Mouse (Mus musculus): ENCODE results near the gene Dvl2. TPM values are rescaled to one million over a fixed set of nuclear protein-coding genes. Genes with fewer than 3 reads are reported as not detected.

Dvl2 gene
- total and polyA plus RNA-seq, 2 experiments from 2014 or later: 20.0 to 33.3 TPM

GRCm38 (mm10) chr11:69979827-69980195 is 20.6 kb upstream of the Dvl2 start:
- no peak for TF ChIP-seq CTCF (IDR thresholded peaks at IDR 0.05)
- peaks cover 17% of the 10 kb centered on the region for H3K4me1 ChIP-seq (ENCODE audit: insufficient read depth, low read length)
- ATAC-seq (ENCODE audit: low FRiP score) (no peak), DNase-seq (ENCODE audit: low spot score) (no peak)
- peak overlapping the region; percentile 89 for H3K4me3 ChIP-seq (ENCODE audit: low read depth, low read length)
- H3K9me3 ChIP-seq (ENCODE audit: low read length): no peaks in the 10 kb centered on the region
- peak overlapping the region; percentile 90 for H3K4me2 ChIP-seq (ENCODE audit: low read depth, low read length, poor library complexity, severe bottlenecking)
- peak overlapping the region; percentile 97 for H3K27ac ChIP-seq (ENCODE audit: low read depth, low read length)
- peak overlapping the region; percentile 87 for H3K9ac ChIP-seq (replicated peaks; ENCODE audit: low read length, poor library complexity, severe bottlenecking)
- 3% methylated on average over 16 of the region's 16 CpGs for WGBS
- H3K27me3 ChIP-seq (ENCODE audit: insufficient read depth, low read length): no peaks in the 10 kb centered on the region
- H3K36me3 ChIP-seq (ENCODE audit: insufficient read depth, low read length): peaks cover 15% of the 10 kb centered on the region

GRCm38 (mm10) chr11:69980196-69981140 is 19.9 kb upstream of the Dvl2 start:
- Histone ChIP-seq H3K4me1 (ENCODE audit: insufficient read depth, low read length) (peaks cover 17% of the 10 kb centered on the region), H3K9ac (replicated peaks; ENCODE audit: low read length, poor library complexity, severe bottlenecking) (peak overlapping the region; percentile 87), H3K36me3 (ENCODE audit: insufficient read depth, low read length) (peaks cover 18% of the 10 kb centered on the region), H3K4me3 (ENCODE audit: low read depth, low read length) (peak overlapping the region; percentile 89), H3K27me3 (ENCODE audit: insufficient read depth, low read length) (no peaks in the 10 kb centered on the region), H3K9me3 (ENCODE audit: low read length) (no peaks in the 10 kb centered on the region), H3K27ac (ENCODE audit: low read depth, low read length) (peak overlapping the region; percentile 97), H3K4me2 (ENCODE audit: low read depth, low read length, poor library complexity, severe bottlenecking) (peak overlapping the region; percentile 90)
- no peak for TF ChIP-seq CTCF (IDR thresholded peaks at IDR 0.05)
- under 1% methylated on average over 41 of the region's 60 CpGs for WGBS
- ATAC-seq (ENCODE audit: low FRiP score) (peak; percentile 93), DNase-seq (ENCODE audit: low spot score) (peak; percentile 98)

GRCm38 (mm10) chr11:69981141-69981762 is 19.1 kb upstream of the Dvl2 start, which contains the start of gene Ctdnep1:
TSS of gene Ctdnep1 (plus strand) at chr11:69981156.
- Histone ChIP-seq H3K9ac (replicated peaks; ENCODE audit: low read length, poor library complexity, severe bottlenecking) (peak within 1 kb of the TSS; percentile 87), H3K4me1 (ENCODE audit: insufficient read depth, low read length) (peaks cover 17% of the 10 kb centered on the region), H3K9me3 (ENCODE audit: low read length) (no peaks in the 10 kb centered on the region), H3K4me3 (ENCODE audit: low read depth, low read length) (peak within 1 kb of the TSS; percentile 89), H3K4me2 (ENCODE audit: low read depth, low read length, poor library complexity, severe bottlenecking) (peak within 1 kb of the TSS; percentile 90), H3K27me3 (ENCODE audit: insufficient read depth, low read length) (no peaks in the 10 kb centered on the region), H3K27ac (ENCODE audit: low read depth, low read length) (peak within 1 kb of the TSS; percentile 97), H3K36me3 (ENCODE audit: insufficient read depth, low read length) (peaks cover 16% of the 10 kb centered on the region)
- TF ChIP-seq CTCF (IDR thresholded peaks at IDR 0.05): no peak
- DNase-seq (ENCODE audit: low spot score) (no peak), ATAC-seq (ENCODE audit: low FRiP score) (no peak; the same call in 1 of the 2 replicates)
- WGBS: 0% methylated on average over 36 of the region's 43 CpGs

GRCm38 (mm10) chr11:69982225-69982624 is 18.2 kb upstream of the Dvl2 start, which contains the start of gene Elp5:
TSS of gene Elp5 (minus strand) at chr11:69982517.
- Histone ChIP-seq H3K4me2 (ENCODE audit: low read depth, low read length, poor library complexity, severe bottlenecking) (peak within 1 kb of the TSS; percentile 90), H3K9ac (replicated peaks; ENCODE audit: low read length, poor library complexity, severe bottlenecking) (peak within 1 kb of the TSS; percentile 87), H3K4me3 (ENCODE audit: low read depth, low read length) (peak within 1 kb of the TSS; percentile 89), H3K9me3 (ENCODE audit: low read length) (no peaks in the 10 kb centered on the region), H3K4me1 (ENCODE audit: insufficient read depth, low read length) (peaks cover 17% of the 10 kb centered on the region), H3K27ac (ENCODE audit: low read depth, low read length) (peak within 1 kb of the TSS; percentile 97), H3K36me3 (ENCODE audit: insufficient read depth, low read length) (peaks cover 19% of the 10 kb centered on the region), H3K27me3 (ENCODE audit: insufficient read depth, low read length) (no peaks in the 10 kb centered on the region)
- DNase-seq (ENCODE audit: low spot score) (no peak), ATAC-seq (ENCODE audit: low FRiP score) (no peak)
- no peak for TF ChIP-seq CTCF (IDR thresholded peaks at IDR 0.05)
- WGBS: 69% methylated on average over 8 of the region's 8 CpGs

- H3K9ac ChIP-seq (replicated peaks; ENCODE audit: low read length, poor library complexity, severe bottlenecking): peak overlapping the region; percentile 87
- no peaks in the 10 kb centered on the region for H3K9me3 ChIP-seq (ENCODE audit: low read length)
- 26% methylated on average over 5 of the region's 5 CpGs for WGBS
- peaks cover 17% of the 10 kb centered on the region for H3K4me1 ChIP-seq (ENCODE audit: insufficient read depth, low read length)
- ATAC-seq (ENCODE audit: low FRiP score) (no peak), DNase-seq (ENCODE audit: low spot score) (no peak)
- no peak overlapping the region for H3K27ac ChIP-seq (ENCODE audit: low read depth, low read length)
- H3K4me3 ChIP-seq (ENCODE audit: low read depth, low read length): peak overlapping the region; percentile 89; the same call in 1 of the 2 replicates
- H3K36me3 ChIP-seq (ENCODE audit: insufficient read depth, low read length): peaks cover 23% of the 10 kb centered on the region
- no peak for TF ChIP-seq CTCF (IDR thresholded peaks at IDR 0.05)
- peak overlapping the region; percentile 90 for H3K4me2 ChIP-seq (ENCODE audit: low read depth, low read length, poor library complexity, severe bottlenecking)
- H3K27me3 ChIP-seq (ENCODE audit: insufficient read depth, low read length): no peaks in the 10 kb centered on the region
These were observed 17.5 kb upstream of the Dvl2 start for GRCm38 (mm10) chr11:69982877-69983276.

Data from midbrain, postnatal 0 days (tissue).